Mouse (Mus musculus): ENCODE measurements around the gene Atp2a1.
A peak's percentile ranks its signal among the peaks of the same experiment; 100 is the strongest.

Atp2a1 gene

GRCm38 (mm10) chr7:126453861-126454260 is 9.0 kb downstream of the Atp2a1 start:
- DNase-seq (ENCODE audit: low read depth in 2 of 2, low spot score in 2 of 2): no peak

DNA sequence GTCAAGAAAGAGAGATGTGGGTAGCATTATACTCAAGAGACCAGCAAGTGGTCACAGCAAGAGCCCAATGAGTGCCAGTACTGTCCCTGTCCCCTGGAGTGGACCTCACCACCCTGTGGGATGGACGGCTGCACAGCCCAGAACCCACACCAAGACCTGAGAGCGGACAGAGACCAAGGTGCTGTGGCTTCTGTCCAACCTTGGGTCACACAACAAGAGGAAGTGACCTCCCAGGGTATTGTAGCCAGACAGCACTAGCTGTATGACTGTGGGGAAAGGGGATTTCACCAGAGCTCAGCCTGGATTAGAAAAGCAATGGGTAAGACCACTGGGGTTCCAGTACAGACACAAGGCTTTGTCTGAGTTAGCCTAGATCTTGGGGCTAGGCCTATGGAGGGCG is 10.7 kb downstream of the Atp2a1 start:
- DNase-seq (ENCODE audit: low read depth in 2 of 2, low spot score in 2 of 2): no peak

GRCm38 (mm10) chr7:126450641-126451040 is 12.3 kb downstream of the Atp2a1 start:
- no peak for DNase-seq (ENCODE audit: low read depth in 2 of 2, low spot score in 2 of 2)

DNA sequence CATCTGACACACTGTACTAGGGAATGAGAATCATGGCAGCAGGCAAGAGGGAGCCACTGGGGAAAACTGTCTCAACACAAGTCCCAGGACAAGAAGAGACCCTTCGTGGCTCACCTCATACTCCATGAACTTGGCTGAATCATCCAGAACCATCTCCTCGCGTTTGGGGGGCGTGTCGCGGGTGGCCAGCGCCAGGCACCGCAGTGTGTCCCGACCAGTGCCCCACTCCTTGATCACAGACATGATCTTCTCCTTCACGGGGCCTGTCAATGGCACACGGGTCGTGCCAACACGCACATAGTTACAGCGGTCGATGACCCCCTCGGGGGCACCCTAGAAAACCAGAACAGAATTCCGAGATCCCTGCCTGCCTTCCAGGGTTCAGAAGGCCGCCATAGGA is 12.9 kb downstream of the Atp2a1 start:
- no peak for DNase-seq (ENCODE audit: low read depth in 2 of 2, low spot score in 2 of 2)

GRCm38 (mm10) chr7:126448481-126448880 is 14.4 kb downstream of the Atp2a1 start:
- no peak for DNase-seq (ENCODE audit: low read depth in 2 of 2, low spot score in 2 of 2)

DNA sequence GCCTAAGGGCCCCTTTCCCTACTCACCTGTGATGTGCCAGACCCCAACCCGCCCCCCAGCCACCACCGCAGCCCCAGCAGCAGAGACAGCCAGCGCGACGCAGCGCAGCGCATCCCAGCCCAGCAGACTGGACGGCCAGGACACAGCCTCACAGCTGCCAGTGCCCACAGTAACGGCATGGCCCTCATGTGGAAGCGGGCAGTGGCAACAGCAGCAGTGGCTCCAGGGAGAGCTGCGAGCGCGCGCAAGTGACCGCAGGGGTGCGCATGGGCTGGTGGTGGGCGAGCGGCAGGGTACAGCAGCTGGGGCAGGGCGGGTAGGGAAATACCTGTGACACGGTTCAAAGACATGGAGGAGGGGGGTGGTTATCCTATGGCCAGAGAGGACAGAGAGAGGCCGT is 16.7 kb downstream of the Atp2a1 start:
- no peak for DNase-seq (ENCODE audit: low read depth in 2 of 2, low spot score in 2 of 2)

DNA sequence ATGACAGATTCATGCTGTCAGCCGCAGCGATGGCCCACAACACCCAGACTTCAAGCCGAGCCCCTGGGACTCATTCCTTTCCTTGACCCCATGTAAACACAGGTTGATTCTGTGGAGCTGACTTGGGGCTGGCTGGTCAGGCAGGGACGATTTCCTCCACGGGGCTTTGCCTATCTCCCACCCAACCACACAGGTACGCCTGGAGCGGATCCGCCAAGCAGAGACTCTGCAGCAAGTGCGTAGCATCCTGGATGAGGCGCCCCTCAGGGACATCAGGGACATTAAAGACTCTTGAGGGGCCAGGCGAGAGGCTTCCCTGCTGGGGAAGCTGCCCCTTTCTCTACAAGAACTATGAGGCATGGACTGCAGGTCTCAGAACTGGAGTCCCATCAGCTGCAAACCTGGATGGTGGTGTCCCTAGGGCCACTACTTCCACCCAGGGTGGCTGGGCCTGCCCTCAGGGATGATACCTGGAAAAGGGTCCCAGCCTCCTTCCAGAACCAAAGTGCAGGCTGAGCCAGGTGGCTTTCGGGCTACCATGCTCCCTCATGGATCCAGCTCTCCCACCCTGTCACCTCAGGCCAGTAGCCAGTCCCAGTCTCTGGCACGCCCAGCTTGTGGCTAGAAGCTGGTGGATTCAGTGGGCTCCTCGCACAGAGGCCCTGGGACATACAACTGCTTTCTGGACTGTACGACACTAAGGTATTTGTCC is 17.6 kb downstream of the Atp2a1 start:
- DNase-seq (ENCODE audit: low read depth in 2 of 2, low spot score in 2 of 2): no peak

GRCm38 (mm10) chr7:126444536-126444935 is 18.4 kb downstream of the Atp2a1 start:
- no peak for DNase-seq (ENCODE audit: low read depth in 2 of 2, low spot score in 2 of 2)

DNA sequence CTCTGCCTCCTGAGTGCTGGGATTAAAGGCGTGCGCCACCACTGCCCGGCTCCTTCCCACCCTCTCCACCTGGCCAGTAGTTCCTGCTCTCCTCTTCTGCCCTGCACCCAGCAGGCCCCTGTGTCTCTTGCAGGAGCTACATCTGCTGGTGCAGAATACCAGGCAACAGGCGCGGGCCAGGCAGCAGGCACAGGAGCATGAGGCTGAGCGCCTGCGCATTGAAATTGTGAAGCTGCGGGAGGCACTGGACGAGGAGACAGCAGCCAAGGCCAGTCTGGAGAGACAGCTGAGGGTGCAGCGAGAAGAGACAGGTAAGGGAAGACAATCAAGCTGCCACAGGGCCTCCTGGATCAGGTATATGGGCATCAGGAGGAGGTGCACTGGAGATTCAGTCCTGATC is 18.9 kb downstream of the Atp2a1 start:
- no peak for DNase-seq (ENCODE audit: low read depth in 2 of 2, low spot score in 2 of 2)

DNA sequence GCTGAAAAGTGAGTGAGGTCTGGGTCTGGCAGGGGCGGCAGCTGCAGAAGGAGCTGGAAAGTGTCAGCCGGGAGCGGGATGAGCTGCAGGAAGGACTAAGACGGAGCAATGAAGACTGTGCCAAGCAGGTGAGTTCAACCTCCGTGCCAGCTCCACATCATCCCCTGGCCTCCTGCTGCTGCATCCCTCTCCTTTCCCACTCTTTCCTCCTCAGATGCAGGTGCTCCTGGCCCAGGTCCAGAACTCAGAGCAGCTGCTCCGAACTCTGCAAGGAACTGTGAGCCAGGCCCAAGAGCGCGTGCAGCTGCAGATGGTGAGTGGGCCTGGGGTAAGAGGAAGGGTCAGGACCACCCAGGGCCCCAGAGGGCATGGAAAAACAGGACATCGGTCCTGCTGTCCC is 22.8 kb downstream of the Atp2a1 start:
- no peak for DNase-seq (ENCODE audit: low read depth in 2 of 2, low spot score in 2 of 2)

DNA sequence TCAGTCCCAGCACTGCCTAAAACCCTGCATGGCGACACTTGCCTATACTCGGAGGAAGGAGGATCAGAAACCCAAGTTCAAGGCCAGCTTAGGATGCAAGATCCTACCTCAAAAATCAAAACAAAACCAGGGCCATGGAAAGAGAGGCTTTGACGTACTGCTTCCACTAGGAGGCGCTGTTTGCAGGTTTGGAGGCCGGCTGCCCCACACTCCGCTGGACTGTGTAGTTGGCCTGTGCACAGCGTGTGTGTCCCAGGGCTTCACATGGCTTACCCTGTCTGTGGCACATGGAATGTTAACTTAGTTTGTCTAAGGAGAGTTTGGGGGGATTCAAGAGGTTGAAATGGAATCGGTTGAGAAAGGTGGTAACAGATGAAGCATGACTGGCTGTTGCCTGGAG is 26.1 kb downstream of the Atp2a1 start:
- peak; percentile 58 to 65 for DNase-seq (ENCODE audit: low read depth in 2 of 2, low spot score in 2 of 2)

DNA sequence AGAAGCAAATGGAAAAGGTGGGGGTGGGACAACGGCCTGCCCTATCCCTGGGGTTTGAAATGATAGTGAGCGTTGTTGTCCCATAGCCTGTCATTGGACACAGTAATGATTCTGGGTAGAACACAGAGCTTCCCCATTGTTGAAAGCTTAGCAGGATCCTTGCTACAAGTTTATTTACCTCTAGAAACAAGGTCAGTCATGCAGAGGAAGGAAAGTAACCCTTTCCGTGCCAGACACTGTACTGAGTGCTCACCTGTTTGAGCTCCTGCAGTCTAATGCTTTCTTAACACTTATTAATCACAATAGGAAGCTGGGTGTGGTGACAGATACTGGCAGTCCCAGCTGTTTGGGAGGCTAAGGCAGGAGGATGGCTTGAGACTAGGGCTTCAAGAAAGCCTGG is 27.1 kb downstream of the Atp2a1 start:
- DNase-seq (ENCODE audit: low read depth in 2 of 2, low spot score in 2 of 2): no peak

GRCm38 (mm10) chr7:126434726-126435125 is 28.2 kb downstream of the Atp2a1 start:
- DNase-seq (ENCODE audit: low read depth in 2 of 2, low spot score in 2 of 2): no peak

DNA sequence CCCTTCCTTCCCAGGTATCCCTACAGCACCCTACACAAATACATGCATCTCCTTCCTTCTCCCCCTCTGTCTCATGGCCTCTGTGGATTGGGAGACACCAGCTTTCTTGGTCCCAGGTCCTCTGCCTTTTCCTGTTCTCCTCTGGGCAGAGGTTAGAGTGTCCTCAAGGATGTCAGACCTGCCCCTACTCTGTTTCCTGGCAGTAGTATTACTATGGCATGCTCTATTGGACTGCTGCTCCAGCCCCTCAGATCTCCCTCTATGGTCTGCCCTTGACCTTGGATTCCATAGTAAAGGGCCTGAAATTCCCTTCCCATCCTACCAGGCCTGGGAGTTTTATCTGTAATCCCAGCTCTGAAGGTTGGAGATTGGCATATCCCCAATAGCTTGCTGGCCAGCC is 32.7 kb downstream of the Atp2a1 start:
- no peak for DNase-seq (ENCODE audit: low read depth in 2 of 2, low spot score in 2 of 2)

DNA sequence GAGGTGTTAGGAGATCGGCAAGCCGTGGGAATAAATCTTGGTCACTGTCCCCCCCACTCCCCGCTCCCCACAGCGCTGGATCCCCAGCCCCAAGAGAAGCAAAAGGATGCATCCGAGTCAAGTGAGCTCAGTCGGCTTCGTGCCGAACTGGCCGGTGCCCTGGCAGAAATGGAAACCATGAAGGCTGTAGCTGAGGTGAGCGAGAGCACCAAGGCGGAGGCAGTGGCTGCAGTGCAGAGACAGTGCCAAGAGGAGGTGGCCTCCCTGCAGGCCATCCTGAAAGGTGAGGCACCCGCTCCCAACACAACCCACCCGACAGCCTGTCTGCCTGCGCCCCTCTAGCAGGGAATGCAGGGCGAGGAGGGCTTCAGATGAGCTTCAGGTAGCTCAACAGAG is 33.4 kb downstream of the Atp2a1 start:
- no peak for DNase-seq (ENCODE audit: low read depth in 2 of 2, low spot score in 2 of 2)

DNA sequence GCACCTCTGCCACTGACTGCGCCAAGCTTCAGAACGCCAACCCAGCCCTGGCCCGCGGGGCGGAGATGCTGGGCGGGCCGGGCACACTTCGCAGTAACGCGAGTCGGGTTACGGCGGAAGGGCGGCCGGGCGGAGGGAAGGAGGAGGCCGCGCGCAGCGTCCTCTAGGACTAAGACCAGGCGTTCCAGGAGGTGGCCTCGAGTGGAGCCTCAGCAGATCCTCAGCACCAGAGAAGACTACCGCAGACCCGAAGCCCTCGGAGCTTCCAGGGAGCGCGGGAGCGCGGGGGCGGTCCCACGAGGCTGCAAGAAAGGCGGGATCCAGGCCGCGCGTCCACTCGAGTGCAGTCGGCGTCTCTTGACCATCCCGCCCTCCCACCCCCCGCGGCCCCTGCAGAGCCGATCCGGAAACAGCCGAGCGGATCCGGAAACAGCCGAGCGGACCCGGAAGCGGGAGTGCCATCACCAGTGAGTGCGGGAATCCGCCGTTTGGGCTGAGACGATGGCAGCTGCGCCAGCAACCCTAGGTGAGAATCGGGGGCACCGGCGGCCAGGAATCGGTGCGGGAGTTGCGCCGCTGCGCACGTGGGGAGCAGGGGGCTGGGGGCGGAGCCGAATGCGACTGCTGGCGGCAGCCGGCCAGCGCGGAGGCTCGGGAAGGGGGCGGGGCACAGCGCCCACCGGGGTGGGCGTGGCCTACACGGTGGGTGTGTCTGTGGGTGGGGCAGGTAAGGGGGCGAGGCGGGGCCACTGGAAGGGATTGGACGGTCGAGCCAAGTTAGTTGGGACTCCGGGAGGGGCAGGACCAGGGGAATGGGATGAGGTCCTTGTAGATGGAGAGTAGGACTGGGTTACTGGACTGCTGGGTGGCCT is 34.0 kb downstream of the Atp2a1 start, which contains the start of gene Rabep2:
Gene Rabep2, plus strand, starts transcription at position 129 of the 872 bp plus-strand sequence.
- peak; percentile 72 to 84 for DNase-seq (ENCODE audit: low read depth in 2 of 2, low spot score in 2 of 2)

DNA sequence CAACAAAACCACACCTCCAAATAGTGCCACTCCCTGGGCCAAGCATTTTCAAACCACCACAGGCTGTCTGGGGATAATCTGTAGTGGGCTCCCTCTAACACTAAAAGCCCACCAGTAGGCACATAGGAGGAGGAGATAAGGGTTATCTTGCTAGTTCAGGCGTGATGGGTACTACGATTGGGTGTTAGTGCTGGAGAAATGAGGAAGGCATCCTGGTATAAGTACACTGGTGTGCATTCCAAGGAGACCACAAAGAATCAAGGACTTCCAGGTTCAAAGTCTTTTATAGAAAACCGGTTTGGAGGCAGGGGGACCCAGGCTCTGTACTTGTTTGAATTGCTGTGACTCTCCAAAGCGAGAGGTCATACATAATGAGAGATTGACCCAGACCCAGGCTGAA is 34.8 kb downstream of the Atp2a1 start:
- DNase-seq (ENCODE audit: low read depth in 2 of 2, low spot score in 2 of 2): no peak

GRCm38 (mm10) chr7:126427323-126427860 is 35.5 kb downstream of the Atp2a1 start:
- DNase-seq (ENCODE audit: low read depth in 2 of 2, low spot score in 2 of 2): no peak

DNA sequence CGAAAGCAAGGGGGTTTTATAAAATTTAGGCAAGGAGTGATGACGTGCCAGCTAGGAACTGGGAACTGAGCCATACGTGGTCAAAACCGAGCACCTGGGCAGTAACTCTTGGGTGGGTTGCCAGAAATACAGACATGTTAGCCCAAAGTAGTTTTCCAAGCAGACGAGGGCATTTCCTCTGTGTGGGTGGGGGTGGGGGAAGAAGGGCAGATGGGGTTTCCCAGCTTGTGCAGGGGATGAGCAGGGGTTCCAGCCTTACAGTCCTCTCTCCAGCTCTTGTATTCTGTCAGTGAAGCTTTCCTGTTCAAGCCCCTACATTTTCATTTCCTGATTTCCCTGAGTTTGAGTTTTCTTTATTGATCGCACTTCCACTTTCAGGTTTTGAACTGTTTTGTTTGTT is 38.7 kb downstream of the Atp2a1 start:
- no peak for DNase-seq (ENCODE audit: low read depth in 2 of 2, low spot score in 2 of 2)

GRCm38 (mm10) chr7:126421756-126422155 is 41.2 kb downstream of the Atp2a1 start:
- peak in 1 of 2 experiments; percentile 6 for DNase-seq (ENCODE audit: low read depth in 2 of 2, low spot score in 2 of 2)

GRCm38 (mm10) chr7:126418496-126418895 is 44.4 kb downstream of the Atp2a1 start:
- no peak for DNase-seq (ENCODE audit: low read depth in 2 of 2, low spot score in 2 of 2)

DNA sequence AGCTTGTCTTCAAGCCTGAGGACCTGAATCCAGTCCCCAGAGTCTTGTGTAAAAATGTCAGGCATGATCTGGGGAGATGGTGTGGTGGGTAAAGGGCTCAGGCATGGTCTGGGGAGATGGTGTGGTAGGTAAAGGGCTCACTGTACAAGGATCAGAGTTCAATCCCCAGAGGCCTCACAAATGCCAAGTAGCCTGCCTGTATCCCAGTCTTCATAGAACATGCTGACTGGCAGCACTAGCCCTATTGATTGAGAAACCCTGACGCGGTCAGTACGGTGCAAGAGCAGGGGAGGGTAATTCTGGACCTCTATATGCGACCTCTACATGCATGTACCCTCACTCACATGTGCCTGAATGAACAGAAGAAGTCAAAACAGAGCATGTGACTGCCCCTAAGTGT is 45.3 kb downstream of the Atp2a1 start:
- no peak for DNase-seq (ENCODE audit: low read depth in 2 of 2, low spot score in 2 of 2)
